Mouse (Mus musculus) midbrain, embryonic 13.5 days (tissue): ENCODE data around the gene Gm11492. TPM values are rescaled to one million over a fixed set of nuclear protein-coding genes. Genes with fewer than 3 reads are reported as not detected.

Experiments
- ATAC-seq: fragments of 200-750 bp; cut with Nextera tagmentation; 2 replicates; pipeline ENCODE4 v1.8.0; 2017; ENCODE audit warnings: mild to moderate bottlenecking, moderate TSS enrichment, moderate library complexity
- H3K27ac ChIP-seq: fragments of 300-500 bp; sonication (generic); 2 replicates; pipeline ENCODE4 v1.5.1; 2015; ENCODE audit warnings: inconsistent platforms, mild to moderate bottlenecking, moderate library complexity
- H3K27me3 ChIP-seq: fragments of 300-500 bp; sonication (generic); 2 replicates; pipeline ENCODE4 v1.6.1; 2015; ENCODE audit warnings: mild to moderate bottlenecking, inconsistent platforms
- H3K36me3 ChIP-seq: fragments of 300-500 bp; sonication (generic); 2 replicates; pipeline ENCODE4 v1.6.1; 2015; ENCODE audit warnings: mild to moderate bottlenecking, inconsistent platforms
- H3K4me1 ChIP-seq: fragments of 300-500 bp; sonication (generic); replicated peaks from 2 replicates; pipeline ENCODE4 v1.6.1; 2015; ENCODE audit warnings: inconsistent platforms
- H3K4me2 ChIP-seq: fragments of 300-500 bp; sonication (generic); replicated peaks from 2 replicates; pipeline ENCODE4 v1.6.1; 2015; ENCODE audit warnings: moderate library complexity, mild to moderate bottlenecking, inconsistent platforms
- H3K4me3 ChIP-seq: fragments of 300-500 bp; sonication (generic); replicated peaks from 2 replicates; pipeline ENCODE4 v1.5.1; 2015; ENCODE audit warnings: mild to moderate bottlenecking, inconsistent platforms
- H3K9ac ChIP-seq: fragments of 300-500 bp; sonication (generic); replicated peaks from 2 replicates; pipeline ENCODE4 v1.6.1; 2015; ENCODE audit warnings: mild to moderate bottlenecking, inconsistent platforms
- H3K9me3 ChIP-seq: fragments of 300-500 bp; sonication (generic); 2 replicates; pipeline ENCODE4 v1.6.1; 2016; ENCODE audit warnings: mild to moderate bottlenecking, inconsistent platforms
- WGBS: fragments of 180-500 bp; shearing (Covaris S2); methylation state at CpG from one replicate; pipeline ENCODE4 v1.1.7; 2015; 5-methylcytosine and 5-hydroxymethylcytosine counted together
- polyA plus RNA-seq: library from polyadenylated mRNA; unstranded; fragments of >200 nt; fragmentation: Nextera tagmentation; extraction: Ambion mirVana; gene quantifications from 2 replicates; pipeline ENCODE4 v1.2.1, GENCODE M21; 2015

The Gm11492 gene
- polyA plus RNA-seq, 1 experiment from 2014 or later = not detected

DNA sequence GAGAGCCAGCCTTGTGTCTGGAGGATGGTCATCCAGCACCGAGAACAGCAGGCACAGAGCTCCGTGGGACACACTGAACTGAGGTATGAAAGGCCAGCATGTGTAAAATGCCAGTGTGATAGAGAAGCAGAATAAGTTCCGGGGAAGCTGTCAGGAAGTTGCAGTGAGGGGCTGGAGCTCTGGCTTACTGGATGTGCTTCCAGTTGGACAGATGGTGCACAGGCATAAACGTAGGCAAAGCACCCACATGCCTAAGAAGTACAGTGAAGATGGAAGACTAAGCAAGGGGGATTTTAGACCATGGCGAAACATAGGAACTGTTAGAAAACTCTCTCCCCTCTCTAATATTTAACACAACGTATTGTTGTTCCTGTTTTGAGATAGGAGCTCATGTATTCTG, 5.2 kb upstream of the Gm11492 start:
- H3K4me1 ChIP-seq = no peaks in the 10 kb centered on the region
- ATAC-seq = no peak
- H3K36me3 ChIP-seq = no peaks in the 10 kb centered on the region
- H3K9me3 ChIP-seq = no peaks in the 10 kb centered on the region
- no peaks in the 10 kb centered on the region for H3K27me3 ChIP-seq
- no peak overlapping the region for H3K4me3 ChIP-seq
- WGBS = 86% methylated on average over 6 of the region's 6 CpGs
- H3K27ac ChIP-seq = no peak overlapping the region
- H3K9ac ChIP-seq = no peak overlapping the region
- no peak overlapping the region for H3K4me2 ChIP-seq

DNA sequence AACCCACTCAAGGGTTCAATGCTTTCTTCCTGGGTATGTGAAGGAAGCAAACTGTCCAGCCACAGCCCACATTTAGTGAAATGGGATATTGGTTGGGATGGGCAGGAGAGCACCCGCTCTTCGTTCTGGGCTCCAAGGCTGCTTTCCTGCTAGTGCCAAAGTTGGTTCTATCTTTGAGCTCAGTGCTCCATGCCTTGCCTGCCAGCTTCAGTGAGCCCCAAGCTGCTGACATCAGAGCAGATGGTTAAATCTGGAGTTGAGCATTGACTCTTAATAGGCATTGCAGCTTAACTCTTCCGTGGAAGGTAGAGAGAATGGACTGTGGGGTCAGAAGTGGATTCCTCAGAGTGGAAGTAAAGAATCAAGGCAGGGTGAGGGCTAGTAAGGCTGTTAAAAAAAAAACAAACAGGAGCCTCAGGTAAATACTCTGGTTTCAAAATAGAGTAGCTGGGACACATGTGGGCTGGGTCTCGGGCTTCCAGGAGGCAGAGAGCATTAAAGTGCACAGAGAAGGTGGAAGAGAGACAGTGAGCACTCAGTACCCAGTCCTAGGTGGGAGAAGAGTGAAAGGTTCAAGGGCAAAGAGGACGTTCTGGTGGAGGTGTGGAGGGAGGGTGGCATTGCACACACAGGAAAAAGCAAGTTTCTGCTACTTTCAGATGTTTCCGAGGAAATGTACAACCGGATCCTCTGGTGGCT, 2.0 kb downstream of the Gm11492 start, which contains the start of gene Sept4:
Gene Sept4, plus strand, starts transcription at position 649 of the 699 bp plus-strand sequence.
- Histone ChIP-seq H3K4me3 (no peak within 1 kb of the TSS), H3K9me3 (no peaks in the 10 kb centered on the region), H3K4me2 (no peak within 1 kb of the TSS), H3K27me3 (no peaks in the 10 kb centered on the region), H3K4me1 (no peaks in the 10 kb centered on the region), H3K27ac (no peak within 1 kb of the TSS), H3K9ac (no peak within 1 kb of the TSS), H3K36me3 (no peaks in the 10 kb centered on the region)
- WGBS = 78% methylated on average over 7 of the region's 7 CpGs
- ATAC-seq = no peak

GRCm38 (mm10) chr11:87570743-87571142, 4.3 kb downstream of the Gm11492 start:
- no peak overlapping the region for H3K9ac ChIP-seq
- no peak for ATAC-seq

GRCm38 (mm10) chr11:87571361-87571950, 5.0 kb downstream of the Gm11492 start:
- ATAC-seq = no peak
- 100% methylated on average over 1 of the region's 1 CpGs for WGBS
- H3K4me3 ChIP-seq = no peak overlapping the region

More at GRCm38 (mm10) chr11:87570743-87571142, 4.3 kb downstream of the Gm11492 start:
- Histone ChIP-seq H3K4me1 (peaks cover 7% of the 10 kb centered on the region; the same call in 1 of the 2 replicates), H3K9me3 (no peaks in the 10 kb centered on the region), H3K27me3 (no peaks in the 10 kb centered on the region), H3K4me2 (no peak overlapping the region), H3K27ac (no peak overlapping the region), H3K36me3 (no peaks in the 10 kb centered on the region), H3K4me3 (no peak overlapping the region)
- WGBS = 41% methylated on average over 5 of the region's 5 CpGs

DNA sequence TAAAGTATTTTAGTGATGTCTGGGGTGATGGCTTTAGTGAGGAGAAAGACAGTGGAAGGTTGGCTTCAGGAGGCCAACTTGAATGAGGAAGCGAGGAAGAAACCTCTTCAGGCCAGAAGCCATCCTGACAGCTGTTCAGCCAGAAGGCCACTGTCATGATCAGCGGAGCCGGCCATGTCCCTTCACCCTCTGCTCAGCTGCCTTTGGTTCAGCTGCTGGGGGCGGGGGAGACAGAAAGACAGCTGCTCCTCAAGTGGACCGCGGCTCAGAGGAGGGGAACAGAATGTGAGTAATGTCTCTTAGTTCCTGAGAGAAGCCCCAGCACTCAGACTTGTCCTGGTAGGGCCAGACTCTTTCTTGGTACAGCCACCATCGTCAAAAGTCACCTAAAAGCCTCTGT, 7.3 kb downstream of the Gm11492 start:
- ATAC-seq = no peak
- H3K4me3 ChIP-seq = no peak overlapping the region
- no peaks in the 10 kb centered on the region for H3K27me3 ChIP-seq
- no peaks in the 10 kb centered on the region for H3K36me3 ChIP-seq
- H3K9ac ChIP-seq = no peak overlapping the region
- H3K9me3 ChIP-seq = no peaks in the 10 kb centered on the region
- WGBS = 74% methylated on average over 7 of the region's 7 CpGs
- H3K4me1 ChIP-seq = peaks cover 23% of the 10 kb centered on the region
- H3K27ac ChIP-seq = no peak overlapping the region
- no peak overlapping the region for H3K4me2 ChIP-seq

More at GRCm38 (mm10) chr11:87571361-87571950, 5.0 kb downstream of the Gm11492 start:
- Histone ChIP-seq H3K4me1 (peaks cover 7% of the 10 kb centered on the region; the same call in 1 of the 2 replicates), H3K27ac (no peak overlapping the region), H3K4me2 (no peak overlapping the region), H3K36me3 (no peaks in the 10 kb centered on the region), H3K27me3 (no peaks in the 10 kb centered on the region), H3K9me3 (no peaks in the 10 kb centered on the region), H3K9ac (no peak overlapping the region)

DNA sequence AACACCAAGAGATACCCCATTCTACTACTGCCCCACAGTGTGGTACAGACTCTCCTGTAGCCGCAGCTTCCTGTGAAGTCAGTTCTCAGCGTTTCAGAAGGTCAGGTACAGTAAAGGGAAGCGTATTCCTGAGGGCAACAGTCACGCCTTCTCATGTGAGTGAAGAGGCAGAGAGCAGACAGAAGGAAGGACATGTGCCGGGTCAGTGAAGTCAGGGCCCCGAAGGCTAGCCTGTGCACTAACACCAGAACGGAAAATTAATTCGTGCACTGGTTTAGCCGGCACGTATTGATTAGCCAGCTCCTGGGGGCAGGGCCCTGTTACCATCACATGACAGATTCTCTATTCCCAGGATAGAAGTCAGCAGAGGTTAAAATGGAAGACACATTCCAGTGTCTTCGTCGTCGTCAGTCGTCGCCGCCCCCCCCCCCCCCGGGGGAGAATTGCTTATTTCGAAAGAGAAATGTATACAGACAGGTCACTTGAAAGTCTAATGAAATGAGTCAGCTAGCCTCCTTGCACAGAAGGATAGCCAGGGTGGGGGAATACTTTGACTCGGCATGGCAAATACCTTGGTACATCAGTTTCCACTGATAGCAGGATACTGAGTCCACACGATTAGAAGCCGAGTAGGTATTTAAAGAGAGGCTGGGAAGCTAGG, 8.2 kb downstream of the Gm11492 start:
- Histone ChIP-seq H3K9ac (no peak overlapping the region), H3K4me2 (no peak overlapping the region), H3K4me1 (peaks cover 30% of the 10 kb centered on the region), H3K9me3 (no peaks in the 10 kb centered on the region), H3K27me3 (0 out of 2 replicates have a peak, but pooled peaks cover 3% of the 10 kb centered on the region), H3K4me3 (no peak overlapping the region), H3K36me3 (no peaks in the 10 kb centered on the region), H3K27ac (no peak overlapping the region)
- WGBS = 72% methylated on average over 21 of the region's 21 CpGs
- ATAC-seq = no peak

GRCm38 (mm10) chr11:87577601-87578248, 11.3 kb downstream of the Gm11492 start:
- H3K4me3 ChIP-seq = peak overlapping the region; percentile 60
- peak overlapping the region; percentile 58 for H3K9ac ChIP-seq
- no peaks in the 10 kb centered on the region for H3K9me3 ChIP-seq
- H3K4me1 ChIP-seq = peaks cover 38% of the 10 kb centered on the region
- H3K27ac ChIP-seq = no peak overlapping the region
- ATAC-seq = 0 out of 2 replicates have a peak, but pooled peaks have one; percentile 3
- WGBS = 7% methylated on average over 6 of the region's 6 CpGs
- H3K36me3 ChIP-seq = no peaks in the 10 kb centered on the region
- 0 out of 2 replicates have a peak, but pooled peaks cover 8% of the 10 kb centered on the region for H3K27me3 ChIP-seq
- peak overlapping the region; percentile 90 for H3K4me2 ChIP-seq

DNA sequence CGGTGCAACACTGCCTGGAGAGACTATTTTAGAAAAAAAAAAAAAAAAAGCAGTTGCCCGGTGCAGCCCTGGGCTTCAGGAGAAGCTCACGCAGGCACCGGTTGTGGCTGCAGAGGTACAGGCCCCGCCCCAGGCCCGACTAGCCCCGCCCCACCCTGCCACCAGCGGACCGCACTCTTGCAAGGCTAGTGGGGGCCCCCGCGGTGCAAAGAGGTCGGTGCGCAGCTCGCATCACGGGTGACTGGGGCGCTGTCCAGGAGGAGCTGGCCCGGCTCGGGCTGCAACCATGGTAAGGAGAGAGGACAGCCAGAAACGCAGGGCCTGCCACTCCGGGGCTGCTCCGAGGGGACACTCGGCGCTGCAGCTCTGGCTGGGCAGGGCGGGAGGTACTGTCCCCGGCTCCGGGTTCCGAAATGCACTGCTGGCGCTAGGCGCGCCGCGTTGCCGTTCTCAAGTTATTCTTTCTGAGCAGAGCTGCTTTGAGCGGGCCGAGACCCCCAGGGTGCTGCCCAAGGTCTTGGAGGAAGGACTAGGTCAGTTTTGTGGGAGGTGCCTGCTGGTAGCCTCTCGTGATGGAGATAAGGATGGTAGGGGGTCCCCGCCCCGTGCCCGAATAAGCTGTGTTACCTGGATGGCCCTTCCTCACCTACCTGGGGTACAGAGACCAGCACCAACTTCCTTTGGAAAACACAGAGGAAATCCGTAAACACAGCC, 12.0 kb downstream of the Gm11492 start:
- H3K4me1 ChIP-seq = peaks cover 38% of the 10 kb centered on the region
- 0 out of 2 replicates have a peak overlapping the region, but pooled peaks have one; percentile 40 for H3K27ac ChIP-seq
- no peaks in the 10 kb centered on the region for H3K9me3 ChIP-seq
- WGBS = under 1% methylated on average over 40 of the region's 40 CpGs
- peak; percentile 88 for ATAC-seq
- peak overlapping the region; percentile 60 for H3K4me3 ChIP-seq
- H3K9ac ChIP-seq = peak overlapping the region; percentile 58
- 0 out of 2 replicates have a peak, but pooled peaks cover 8% of the 10 kb centered on the region for H3K27me3 ChIP-seq
- H3K4me2 ChIP-seq = peak overlapping the region; percentile 90
- no peaks in the 10 kb centered on the region for H3K36me3 ChIP-seq

GRCm38 (mm10) chr11:87578963-87579601, 12.6 kb downstream of the Gm11492 start:
- ATAC-seq = peak; percentile 59
- H3K27ac ChIP-seq = 0 out of 2 replicates have a peak overlapping the region, but pooled peaks have one; percentile 56

GRCm38 (mm10) chr11:87579713-87580112, 13.3 kb downstream of the Gm11492 start:
- Histone ChIP-seq H3K36me3 (no peaks in the 10 kb centered on the region), H3K9me3 (no peaks in the 10 kb centered on the region), H3K4me1 (peaks cover 34% of the 10 kb centered on the region), H3K27ac (no peak overlapping the region), H3K4me3 (no peak overlapping the region), H3K9ac (no peak overlapping the region), H3K4me2 (peak overlapping the region; percentile 90; the same call in 1 of the 2 replicates), H3K27me3 (0 out of 2 replicates have a peak, but pooled peaks cover 8% of the 10 kb centered on the region)
- WGBS = 21% methylated on average over 1 of the region's 1 CpGs
- no peak for ATAC-seq

More at GRCm38 (mm10) chr11:87578963-87579601, 12.6 kb downstream of the Gm11492 start:
- peak overlapping the region; percentile 60 for H3K4me3 ChIP-seq
- H3K4me1 ChIP-seq = peaks cover 38% of the 10 kb centered on the region
- H3K36me3 ChIP-seq = no peaks in the 10 kb centered on the region
- 0 out of 2 replicates have a peak, but pooled peaks cover 8% of the 10 kb centered on the region for H3K27me3 ChIP-seq
- peak overlapping the region; percentile 90 for H3K4me2 ChIP-seq
- H3K9ac ChIP-seq = peak overlapping the region; percentile 58
- H3K9me3 ChIP-seq = no peaks in the 10 kb centered on the region
- WGBS = 17% methylated on average over 7 of the region's 10 CpGs
